Mouse (Mus musculus): Measurements from ENCODE around the gene Mapk10. TPM values are rescaled to one million over a fixed set of nuclear protein-coding genes. Genes with fewer than 3 reads are reported as not detected.

The Mapk10 gene
- 1 to 10 TPM in 1 of 2 experiments, under 1 TPM in 1; 0.69 to 1.7 TPM for total RNA-seq (2021)
- long read RNA-seq, experiment 1: 0 reads
- long read RNA-seq, experiment 2: 0 reads

DNA sequence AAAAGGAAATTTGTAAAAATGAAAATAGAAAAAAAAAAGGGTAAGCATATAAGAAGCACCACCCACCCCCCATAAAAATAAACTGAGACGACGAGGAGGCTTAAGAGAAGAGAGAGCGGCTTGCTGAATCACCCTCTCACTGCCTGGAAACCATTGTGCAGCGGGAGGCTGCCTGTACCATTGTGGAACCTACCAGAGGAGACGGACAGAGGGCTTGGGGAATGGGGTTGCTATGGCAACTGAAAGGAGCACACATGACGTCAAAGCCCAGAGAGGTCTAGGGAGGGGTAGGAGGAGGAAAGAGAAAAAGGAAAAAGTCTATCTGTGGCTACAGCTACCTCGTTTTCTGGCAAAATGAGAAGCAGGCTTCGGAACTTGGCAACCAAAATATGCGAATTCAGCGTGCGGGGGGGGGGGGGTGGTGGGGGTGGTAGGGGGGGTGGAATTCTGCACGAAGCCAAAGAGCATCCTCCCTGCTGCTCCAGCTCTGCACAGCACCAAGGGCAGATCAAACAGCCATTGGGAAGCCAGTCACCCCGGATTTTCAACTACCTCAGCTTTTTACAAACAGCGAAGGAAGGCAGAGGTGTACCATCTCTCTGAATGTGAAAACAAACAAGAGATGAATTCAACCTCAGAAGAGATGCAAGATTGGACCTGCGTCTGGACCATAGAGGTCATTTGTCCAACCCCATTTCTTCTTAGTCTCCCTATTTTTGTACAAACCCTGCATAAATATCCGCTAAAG lies at the start of gene Mapk10:
Gene Mapk10 (minus strand): TSS at position 234 of the 748 bp plus-strand sequence.
- DNase-seq: peak in 1 of 2 experiments; percentile 6
- intact Hi-C loops (cut with DNase I): no loop called here

DNA sequence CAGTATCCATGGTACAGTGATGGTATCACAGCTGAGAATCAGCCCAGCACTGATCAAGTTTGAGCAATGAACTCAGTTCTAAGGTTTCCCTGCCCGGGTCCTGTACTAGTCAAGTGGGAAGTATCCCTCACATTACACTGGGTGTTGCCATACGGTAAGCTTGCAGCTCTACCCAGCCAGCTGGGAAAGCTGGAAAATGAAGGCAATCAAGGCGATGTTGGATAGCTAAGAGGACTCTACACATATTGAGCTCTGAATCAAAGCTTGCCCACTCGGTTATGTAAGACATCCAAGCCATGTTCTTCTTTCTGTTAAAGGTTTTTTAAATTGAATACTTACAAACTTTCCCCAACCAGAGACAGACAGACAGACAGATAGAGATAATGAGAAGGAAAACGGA lies 45.0 kb upstream of the Mapk10 start:
- intact Hi-C loops (cut with DNase I): no loop called here
- DNase-seq: no peak

DNA sequence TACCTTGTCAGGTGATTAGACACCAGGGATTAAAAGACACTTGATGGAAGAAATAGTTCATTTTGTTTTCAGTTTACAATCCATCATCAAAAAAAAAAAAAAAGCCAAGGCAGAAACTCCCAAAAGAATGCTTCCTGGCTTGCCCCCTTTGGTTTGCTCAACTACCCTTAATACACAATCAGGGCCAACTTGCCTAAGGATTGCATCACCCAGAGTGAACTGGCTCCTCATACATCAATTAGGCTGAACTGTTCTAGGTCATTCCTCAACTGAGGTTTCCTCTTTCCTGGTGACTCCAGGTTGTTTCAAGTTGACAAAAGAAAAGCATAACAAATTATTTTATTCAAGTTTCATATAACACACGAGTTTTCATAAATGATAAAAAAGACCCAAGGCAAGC lies 31.3 kb upstream of the Mapk10 start:
- intact Hi-C loops (cut with DNase I): no loop called here
- no peak for DNase-seq

DNA sequence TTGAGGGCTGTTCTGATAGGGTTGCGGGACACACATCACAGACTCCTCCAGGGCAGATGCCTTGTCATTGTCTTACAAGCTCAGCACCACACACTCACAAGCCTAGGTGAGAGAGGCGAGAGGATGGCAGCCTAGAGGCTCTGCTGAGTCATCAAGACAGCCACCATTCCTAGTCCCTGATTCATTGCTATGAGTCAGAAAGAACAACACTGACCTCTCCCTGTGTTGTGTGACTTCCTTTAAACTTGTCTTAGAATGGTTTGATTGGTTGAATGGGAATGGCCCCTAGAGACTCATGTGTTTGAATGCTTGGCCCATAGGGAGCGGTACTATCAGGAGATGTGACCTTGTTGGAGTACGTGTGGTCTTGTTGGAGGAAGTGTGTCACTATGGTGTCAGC lies 20.7 kb upstream of the Mapk10 start:
- no peak for DNase-seq
- intact Hi-C loops (cut with DNase I): no loop called here

DNA sequence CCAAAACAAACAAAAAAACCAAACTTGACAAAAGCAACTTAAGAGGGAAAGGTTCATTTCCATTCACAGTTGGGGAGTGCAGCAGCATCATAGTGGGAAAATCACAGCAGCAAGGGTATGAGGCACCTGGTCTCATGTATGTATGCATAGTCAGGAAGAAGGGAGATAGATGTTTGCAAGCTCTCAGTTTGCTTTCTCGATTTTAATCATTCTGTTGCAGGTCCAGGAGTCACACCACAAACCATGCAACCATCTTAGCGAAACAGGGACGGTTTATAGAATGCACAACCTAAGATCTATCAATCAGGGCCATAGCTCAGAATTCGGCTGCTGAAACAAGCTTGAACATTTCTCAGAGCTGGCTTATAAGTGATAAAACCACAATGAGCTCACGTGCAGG lies 19.2 kb upstream of the Mapk10 start:
- intact Hi-C loops (cut with DNase I): no loop called here
- no peak for DNase-seq

DNA sequence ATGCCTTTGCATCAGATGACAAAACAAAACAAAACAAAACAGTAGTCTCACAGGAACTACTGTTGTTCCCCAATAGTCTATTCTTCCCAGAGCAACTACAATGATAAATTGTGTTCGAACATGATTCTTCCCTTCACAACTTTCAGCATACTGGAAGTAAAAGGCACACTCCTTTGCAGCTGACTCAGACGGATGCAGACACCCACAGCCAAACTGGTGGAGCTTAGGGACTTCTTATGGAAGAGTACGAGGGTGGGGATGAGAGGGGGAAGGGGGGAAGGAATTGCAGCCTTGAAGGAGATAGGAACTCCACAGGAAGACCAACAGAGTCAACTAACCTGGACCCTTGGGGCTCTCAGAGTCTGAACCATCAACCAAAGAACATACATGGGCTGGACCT lies 18.2 kb upstream of the Mapk10 start:
- DNase-seq: no peak
- intact Hi-C loops (cut with DNase I): no loop called here

DNA sequence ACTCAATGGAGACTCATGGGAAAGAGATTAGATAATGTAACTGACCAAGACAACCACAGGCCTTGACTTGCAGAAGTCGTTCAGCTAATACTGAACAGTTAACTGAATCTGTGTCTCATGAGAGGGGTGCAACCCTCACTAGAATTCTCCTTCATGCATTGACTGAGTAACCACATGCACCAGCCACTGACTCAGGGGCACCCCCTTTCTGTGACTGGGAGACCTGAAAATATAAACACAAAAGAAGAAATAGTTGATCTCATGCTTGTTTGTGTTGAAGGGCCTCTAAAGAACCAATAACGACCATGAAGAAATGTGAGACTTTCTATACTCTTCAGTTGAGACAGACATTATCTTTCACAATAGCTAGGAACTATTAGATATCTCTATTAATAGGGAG lies 10.9 kb upstream of the Mapk10 start:
- DNase-seq: no peak
- intact Hi-C loops (cut with DNase I): no loop called here

DNA sequence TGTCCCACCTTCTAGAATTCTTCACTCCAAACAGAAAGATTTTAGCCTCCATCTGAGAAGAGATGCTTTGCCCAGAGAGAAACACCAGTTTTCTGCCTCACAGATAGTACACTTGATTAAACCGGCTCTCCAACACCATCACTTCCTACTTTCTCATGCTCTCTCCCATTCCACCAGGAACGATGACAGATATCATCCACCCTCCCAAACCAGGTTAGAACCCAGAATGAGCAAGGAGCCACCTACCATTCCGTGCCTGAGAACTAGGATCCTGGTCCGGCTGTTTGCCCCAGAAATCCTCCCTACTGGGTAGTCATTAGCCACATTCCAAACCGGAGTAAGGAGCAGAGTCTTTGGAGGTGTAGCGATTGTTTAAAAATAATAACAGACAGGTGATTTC lies 490 bp downstream of the Mapk10 start:
- intact Hi-C loops (cut with DNase I): no loop called here
- no peak for DNase-seq

DNA sequence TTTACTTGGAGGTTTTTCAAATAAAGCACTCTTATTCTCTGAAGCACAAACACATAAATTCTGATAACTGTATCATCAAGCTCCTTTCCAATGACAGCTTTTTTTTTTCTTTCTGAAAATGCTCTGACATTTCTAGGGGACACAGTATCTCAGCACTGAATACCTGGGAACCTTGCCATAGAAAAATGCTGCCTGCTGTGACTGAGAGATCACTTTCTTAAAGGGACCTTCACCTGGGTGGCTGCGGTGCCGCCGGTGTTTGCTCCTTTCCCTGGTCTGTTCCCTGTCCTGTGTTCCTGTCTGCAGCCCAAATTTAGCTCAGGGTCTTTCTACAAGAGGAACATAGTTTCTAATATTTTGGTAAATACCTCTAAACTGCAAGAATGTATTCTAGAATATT lies 1.1 kb downstream of the Mapk10 start:
- DNase-seq: no peak
- intact Hi-C loops (cut with DNase I): no loop called here

DNA sequence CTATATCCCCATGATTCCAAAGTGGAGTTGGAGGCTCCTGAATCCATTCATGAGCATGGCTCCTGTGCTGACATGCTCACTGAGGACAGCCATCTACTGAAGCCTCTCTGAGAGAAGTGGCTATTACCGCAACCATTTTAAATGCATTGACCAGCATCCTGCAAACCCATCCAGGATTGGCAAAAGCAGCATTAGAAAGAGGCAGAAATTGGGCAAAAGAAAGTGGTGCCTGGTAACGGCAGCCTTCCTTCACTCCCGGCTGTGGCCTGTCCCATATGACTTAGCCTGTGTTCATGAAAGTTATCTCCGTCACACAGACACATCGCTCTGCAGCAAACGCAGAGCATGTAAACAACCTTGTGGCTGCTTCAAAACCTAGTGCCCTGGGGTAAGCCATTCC lies 1.6 kb downstream of the Mapk10 start:
- intact Hi-C loops (cut with DNase I): no loop called here
- no peak for DNase-seq

DNA sequence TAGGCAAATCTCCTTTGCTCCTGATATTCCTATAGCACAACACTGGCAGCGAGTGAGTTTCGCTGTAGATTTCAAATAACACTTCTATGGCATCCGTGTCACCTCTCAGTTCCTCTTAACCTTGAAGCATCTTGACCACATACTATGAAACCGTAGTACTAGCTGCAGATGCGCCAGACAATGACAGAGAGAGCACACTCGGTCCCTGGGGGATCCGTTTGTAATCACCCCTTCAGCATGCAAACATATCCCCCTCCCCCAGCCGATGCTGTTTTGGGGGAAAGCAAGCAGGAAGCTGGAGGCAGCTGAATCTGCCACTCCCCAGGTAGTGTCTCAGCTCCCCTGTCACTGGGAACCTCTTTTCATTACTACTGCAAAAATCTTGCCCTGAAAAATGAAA lies 2.3 kb downstream of the Mapk10 start:
- no peak for DNase-seq
- intact Hi-C loops (cut with DNase I): no loop called here

DNA sequence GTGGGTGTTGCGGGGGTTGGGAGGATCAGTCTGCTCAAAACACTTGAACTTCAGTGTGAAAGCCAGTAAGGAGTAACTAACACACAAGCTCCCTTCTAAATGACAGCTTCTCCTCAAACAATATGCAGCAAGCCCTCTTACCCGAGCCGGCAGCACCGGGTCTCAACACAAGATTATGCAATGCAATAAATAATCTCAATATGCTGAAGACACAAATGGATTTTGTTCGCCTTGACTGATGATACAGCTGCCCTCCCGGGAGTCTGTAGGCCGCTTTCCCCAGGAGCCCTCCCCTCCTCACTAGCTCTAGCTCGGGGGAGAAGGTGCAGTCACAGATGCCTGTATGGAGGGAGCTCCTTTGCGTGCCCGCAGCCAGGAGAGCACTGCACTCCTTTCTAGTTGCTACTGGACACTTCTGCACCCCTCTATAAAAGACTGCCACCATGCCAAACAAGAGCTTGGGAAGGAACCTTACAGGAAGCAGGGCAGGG lies 3.1 kb downstream of the Mapk10 start:
- DNase-seq: no peak
- intact Hi-C loops (cut with DNase I): no loop called here

DNA sequence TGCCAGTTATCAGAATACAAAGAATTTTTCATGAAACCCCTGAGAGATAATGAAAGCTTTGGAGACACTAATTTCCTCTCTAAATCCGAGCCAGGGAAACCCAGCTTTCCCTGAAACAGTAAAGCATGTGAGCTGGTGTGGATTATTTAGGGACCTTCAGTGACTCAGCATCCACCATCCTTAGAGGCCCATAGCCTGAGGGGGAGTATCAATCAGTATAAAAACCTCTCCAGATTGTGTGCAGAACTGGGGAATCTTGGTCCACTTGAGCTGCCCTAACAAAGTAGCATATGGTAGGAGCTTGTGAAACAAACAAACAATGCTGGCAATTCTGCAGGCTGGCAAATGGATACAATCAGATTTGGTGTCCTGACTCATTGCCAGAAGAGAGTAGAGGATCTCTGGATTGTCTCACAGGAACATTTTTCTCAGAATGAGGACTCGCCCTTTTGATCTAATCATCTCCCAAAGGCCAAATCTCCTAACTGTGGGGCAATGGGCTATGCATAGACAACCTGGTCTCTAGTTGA lies 13.3 kb downstream of the Mapk10 start:
- DNase-seq: no peak
- intact Hi-C loops (cut with DNase I): no loop called here

DNA sequence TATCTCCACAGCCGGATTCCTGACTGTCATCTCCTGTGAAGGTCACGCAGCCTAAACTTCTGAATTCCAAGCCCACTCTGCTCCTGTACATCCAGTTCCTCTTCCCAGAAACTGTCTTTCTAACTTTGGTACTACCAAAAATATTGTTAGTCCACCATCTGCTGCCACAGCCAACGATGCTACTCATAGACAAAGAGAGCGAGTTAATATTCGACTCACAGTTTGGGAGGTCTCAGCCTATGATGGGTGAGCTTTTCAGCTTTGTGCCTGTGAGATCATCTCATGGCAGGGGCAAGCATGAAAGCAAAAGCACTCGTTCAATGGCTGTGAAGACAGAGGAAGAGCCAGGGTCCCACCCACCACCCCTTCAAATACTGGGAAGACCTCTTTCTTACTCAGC lies 16.6 kb downstream of the Mapk10 start:
- no peak for DNase-seq
- intact Hi-C loops (cut with DNase I): no loop called here

DNA sequence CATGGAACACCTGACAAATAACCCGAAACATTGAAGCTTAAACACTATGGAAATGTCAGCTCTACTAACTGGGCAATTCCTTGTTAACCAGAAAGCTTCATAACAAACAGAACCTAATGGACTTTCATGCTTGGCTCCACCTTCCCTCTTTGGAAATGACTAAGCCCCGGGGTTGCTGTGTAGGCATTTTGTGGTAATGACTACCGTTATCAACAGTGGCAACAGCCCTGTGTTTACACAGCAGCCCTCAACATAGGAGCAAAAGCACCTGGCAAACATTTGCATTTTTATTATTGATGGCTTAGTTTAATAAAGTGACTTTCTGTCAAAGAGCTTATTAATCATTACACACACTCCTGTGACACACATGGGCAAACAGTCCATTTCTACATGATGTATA lies 17.4 kb downstream of the Mapk10 start:
- no peak for DNase-seq
- intact Hi-C loops (cut with DNase I): no loop called here

DNA sequence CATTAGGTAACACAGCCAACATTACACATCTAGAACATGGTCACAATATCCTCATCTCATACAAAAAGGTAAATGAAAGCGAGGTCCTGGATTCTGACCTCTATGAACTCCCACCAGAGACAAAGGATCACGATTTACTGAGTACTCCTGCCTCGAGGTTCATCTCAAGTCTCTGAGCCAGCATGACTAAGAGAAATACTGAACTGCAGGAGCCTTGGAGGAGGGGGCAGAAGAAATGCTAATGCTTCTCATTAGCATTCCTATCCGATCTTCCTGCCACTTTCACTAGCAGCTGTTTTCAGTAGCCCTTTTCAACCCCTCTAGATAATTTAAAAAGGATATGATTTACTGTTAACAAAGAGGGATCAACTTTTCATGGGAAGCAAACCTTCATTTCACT lies 19.6 kb downstream of the Mapk10 start:
- intact Hi-C loops (cut with DNase I): no loop called here
- no peak for DNase-seq

DNA sequence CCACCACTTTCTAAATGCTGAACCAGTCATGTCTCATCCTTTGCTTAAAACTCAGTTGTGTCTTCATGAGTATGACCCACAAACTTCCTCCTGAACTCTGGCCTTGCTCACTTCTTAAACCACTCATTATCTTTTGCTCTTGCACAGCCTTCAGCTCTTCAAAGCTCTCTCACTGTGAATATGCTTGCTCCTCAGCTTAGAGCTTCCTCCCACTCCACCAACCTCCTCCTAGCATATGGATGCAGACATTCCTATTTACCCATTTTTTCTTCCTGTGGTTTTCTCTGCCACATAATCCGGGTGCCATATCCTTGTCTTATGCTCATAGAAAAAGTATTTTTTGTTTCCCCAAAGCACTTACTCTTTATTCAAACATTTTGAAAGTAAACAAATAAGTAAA lies 26.9 kb downstream of the Mapk10 start:
- DNase-seq: no peak
- intact Hi-C loops (cut with DNase I): no loop called here

DNA sequence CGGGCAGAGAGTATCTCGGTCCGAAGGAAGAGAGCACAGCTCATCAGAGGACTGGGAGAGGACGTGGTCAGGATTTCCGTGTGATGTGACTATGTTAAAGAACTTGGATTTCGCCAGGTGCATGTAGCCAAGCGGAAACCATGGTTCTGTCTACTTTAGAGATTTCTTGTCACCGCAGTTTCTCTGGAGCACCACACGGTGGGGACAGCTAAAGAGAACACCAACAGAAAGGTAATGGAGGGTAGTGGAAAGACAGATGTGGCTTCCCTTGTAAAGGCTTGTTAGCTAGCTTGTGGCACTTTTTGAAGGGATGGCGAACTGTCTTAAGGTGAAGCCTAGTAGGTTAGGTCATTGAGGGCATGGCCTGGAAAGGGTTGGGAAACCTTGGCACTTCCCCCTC lies 29.5 kb downstream of the Mapk10 start:
- no peak for DNase-seq
- intact Hi-C loops (cut with DNase I): no loop called here

DNA sequence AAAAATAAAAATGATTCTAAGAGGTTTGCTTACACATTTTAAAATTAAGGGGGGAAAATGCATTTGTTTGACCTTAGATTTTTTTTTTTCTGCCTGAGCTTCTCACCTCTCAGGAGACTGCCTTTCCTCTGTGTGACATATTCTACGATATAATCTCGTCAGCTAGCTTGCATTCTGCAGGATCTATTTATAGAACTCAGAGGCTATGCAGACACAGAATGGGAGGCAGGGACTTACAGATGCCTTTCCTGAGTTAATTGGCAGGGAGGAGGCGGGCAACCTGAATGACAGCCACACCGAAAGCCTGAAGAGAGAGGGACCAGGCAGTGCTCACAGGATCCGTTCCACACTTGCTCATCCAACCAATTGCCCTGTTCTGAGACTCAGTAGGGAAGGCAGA lies 34.1 kb downstream of the Mapk10 start:
- intact Hi-C loops (cut with DNase I): no loop called here
- DNase-seq: no peak

DNA sequence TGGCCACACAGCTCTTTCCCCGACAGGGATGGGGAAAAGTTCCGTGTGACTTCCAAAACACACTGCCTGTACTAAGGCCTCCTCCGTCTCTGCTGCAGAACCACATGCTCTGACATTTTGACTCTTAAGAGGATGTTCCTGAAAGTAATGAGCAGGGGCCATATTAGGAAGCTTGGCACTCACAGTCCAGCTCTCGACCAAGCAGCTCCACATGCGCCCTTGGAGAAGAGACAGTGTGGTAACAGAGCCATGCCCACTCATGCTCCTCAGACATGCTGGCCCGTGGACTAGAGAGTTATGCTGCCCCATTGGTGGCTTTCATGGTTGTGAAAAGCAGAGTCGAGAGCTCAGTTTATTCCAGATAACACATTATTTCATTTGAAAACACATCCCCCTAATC lies 35.1 kb downstream of the Mapk10 start:
- DNase-seq: no peak
- intact Hi-C loops (cut with DNase I): no loop called here

DNA sequence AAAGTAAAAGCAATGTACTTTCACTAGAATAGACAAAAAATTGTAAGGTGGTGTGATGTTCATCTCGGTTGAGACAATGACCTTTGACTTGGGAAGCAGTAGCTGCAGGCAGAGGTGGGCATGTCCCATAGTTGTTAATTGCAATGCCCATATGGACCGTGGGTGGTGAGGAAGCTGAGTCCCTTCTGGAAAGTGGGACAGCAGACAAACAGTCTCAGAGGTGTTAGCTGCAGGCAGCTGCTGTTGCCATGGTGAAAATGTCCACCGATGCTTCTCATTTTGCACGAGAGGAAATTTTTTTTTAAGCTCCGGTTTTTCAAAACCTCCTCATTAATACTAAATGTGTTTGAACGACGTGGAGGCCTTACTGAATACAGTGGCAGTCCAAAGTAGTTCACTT lies 36.5 kb downstream of the Mapk10 start:
- intact Hi-C loops (cut with DNase I): no loop called here

DNA sequence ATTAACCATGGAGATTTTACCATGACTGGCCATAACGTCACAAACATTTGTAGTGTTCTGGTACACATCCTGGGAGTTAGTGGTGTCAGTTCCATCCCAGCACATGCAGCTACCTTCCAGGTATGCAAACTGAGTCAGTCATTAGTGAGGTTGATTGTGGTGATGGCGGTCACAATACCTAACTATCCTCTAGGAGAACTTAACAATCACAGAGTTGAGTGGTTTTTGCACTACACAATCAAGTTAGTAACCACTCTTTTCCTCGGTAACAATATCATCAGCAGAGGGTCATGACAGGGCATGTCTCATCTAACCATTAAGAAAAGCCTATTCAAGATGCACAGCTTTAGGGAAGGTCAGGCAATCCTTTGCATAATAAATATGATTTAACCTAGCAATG lies 39.9 kb downstream of the Mapk10 start:
- intact Hi-C loops (cut with DNase I): no loop called here
- no peak for DNase-seq

More for the DNA sequence above, 36.5 kb downstream of the Mapk10 start:
- DNase-seq: no peak

DNA sequence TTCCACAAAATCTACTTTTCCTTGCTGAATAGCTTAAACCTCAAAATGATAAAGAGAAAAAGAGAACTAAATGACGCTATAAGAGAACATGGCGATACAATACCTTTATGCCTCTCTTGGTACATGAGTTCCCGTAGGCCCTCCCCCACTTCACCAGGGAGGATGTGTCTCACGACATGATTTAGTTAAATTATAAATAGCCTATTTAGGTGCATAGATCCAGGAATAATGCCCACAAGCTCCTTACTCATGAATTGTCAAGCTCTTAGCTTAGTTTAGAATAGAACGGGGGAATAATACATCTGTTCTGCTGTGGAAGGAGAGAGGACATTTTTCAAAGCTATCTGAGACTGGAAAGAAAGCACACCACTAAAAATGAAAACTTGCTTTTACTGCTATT lies 43.8 kb downstream of the Mapk10 start:
- intact Hi-C loops (cut with DNase I): no loop called here
- no peak for DNase-seq
